Mouse (Mus musculus) heart, embryonic 10.5 days (tissue): Measurements from ENCODE around the gene Ccdc62. TPM values are rescaled to one million over a fixed set of nuclear protein-coding genes. Genes with fewer than 3 reads are reported as not detected.
A peak's percentile ranks its signal among the peaks of the same experiment; 100 is the strongest.

Experiments
- DNase-seq: peaks from one replicate; pipeline ENCODE4 v3.0.0-alpha.2; 2017; ENCODE audit warnings: low spot score
- H3K27ac ChIP-seq: fragments of 300-500 bp; sonication (generic); 2 replicates; pipeline ENCODE4 v1.5.1; 2016; ENCODE audit warnings: mild to moderate bottlenecking
- H3K27me3 ChIP-seq: fragments of 300-500 bp; sonication (generic); 2 replicates; pipeline ENCODE4 v1.6.1; 2016; ENCODE audit warnings: mild to moderate bottlenecking; ENCODE audit not compliant: poor library complexity, insufficient read depth, severe bottlenecking
- H3K36me3 ChIP-seq: fragments of 300-500 bp; sonication (generic); 2 replicates; pipeline ENCODE4 v1.6.1; 2016; ENCODE audit warnings: mild to moderate bottlenecking, moderate library complexity
- H3K4me1 ChIP-seq: fragments of 300-500 bp; sonication (generic); 2 replicates; pipeline ENCODE4 v1.6.1; 2016; ENCODE audit warnings: mild to moderate bottlenecking
- H3K4me3 ChIP-seq: fragments of 300-500 bp; sonication (generic); 2 replicates; pipeline ENCODE4 v1.5.1; 2016; ENCODE audit warnings: mild to moderate bottlenecking, moderate library complexity
- H3K9me3 ChIP-seq: fragments of 300-500 bp; sonication (generic); 2 replicates; pipeline ENCODE4 v1.6.1; 2016; ENCODE audit warnings: mild to moderate bottlenecking, moderate library complexity
- WGBS: fragments of 180-500 bp; shearing (Covaris S2); methylation state at CpG from one replicate; pipeline ENCODE4 v1.1.7; 2016; 5-methylcytosine and 5-hydroxymethylcytosine counted together
- polyA plus RNA-seq: library from polyadenylated mRNA; unstranded; fragments of >200 nt; fragmentation: Nextera tagmentation; extraction: Ambion mirVana; gene quantifications from 2 replicates; pipeline ENCODE4 v1.2.1, GENCODE M21; 2016

The Ccdc62 gene
- polyA plus RNA-seq, 1 experiment from 2014 or later: 5.7 TPM

GRCm38 (mm10) chr5:123974616-123975111, 44.2 kb downstream of the Ccdc62 start:
- Histone ChIP-seq H3K4me1 (peaks cover 41% of the 10 kb centered on the region), H3K27me3 (peaks cover 57% of the 10 kb centered on the region), H3K4me3 (peak overlapping the region; percentile 85), H3K9me3 (no peaks in the 10 kb centered on the region), H3K27ac (no peak overlapping the region), H3K36me3 (no peaks in the 10 kb centered on the region)
- no peak for DNase-seq
- WGBS: 47% methylated on average over 11 of the region's 11 CpGs

DNA sequence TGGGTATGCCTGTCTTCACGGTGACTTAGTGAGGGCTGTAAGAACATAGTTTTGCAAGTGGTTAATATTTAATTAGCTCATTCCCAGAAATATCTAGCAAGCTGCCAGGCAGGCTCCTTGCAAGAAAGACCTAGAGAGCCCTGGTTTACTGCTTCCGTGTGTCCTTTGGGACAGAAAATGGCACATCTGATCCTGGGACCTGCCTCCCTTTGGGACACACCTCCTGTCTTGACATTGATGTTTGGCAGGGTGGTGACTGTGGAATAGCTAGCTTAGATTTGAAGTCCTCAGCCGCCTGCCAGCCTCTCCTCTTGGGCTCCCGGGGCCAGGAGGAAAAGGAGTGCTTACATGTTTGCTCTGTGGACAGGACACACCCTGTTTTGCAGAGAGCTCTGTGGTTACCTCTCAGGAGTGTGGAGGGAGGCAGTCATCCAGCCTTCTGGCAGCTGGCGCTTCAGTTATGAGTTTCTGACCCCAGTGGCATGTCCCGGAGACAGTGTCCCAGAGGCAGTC, 45.2 kb downstream of the Ccdc62 start:
- H3K9me3 ChIP-seq: no peaks in the 10 kb centered on the region
- no peak overlapping the region for H3K4me3 ChIP-seq
- H3K36me3 ChIP-seq: no peaks in the 10 kb centered on the region
- H3K27ac ChIP-seq: no peak overlapping the region
- DNase-seq: no peak
- peaks cover 51% of the 10 kb centered on the region for H3K27me3 ChIP-seq
- peaks cover 41% of the 10 kb centered on the region for H3K4me1 ChIP-seq
- WGBS: 51% methylated on average over 6 of the region's 6 CpGs

GRCm38 (mm10) chr5:123977231-123977630, 46.8 kb downstream of the Ccdc62 start:
- no peak overlapping the region for H3K27ac ChIP-seq
- H3K4me1 ChIP-seq: peaks cover 44% of the 10 kb centered on the region
- no peaks in the 10 kb centered on the region for H3K9me3 ChIP-seq
- H3K27me3 ChIP-seq: peaks cover 45% of the 10 kb centered on the region
- WGBS: 37% methylated on average over 3 of the region's 3 CpGs
- H3K4me3 ChIP-seq: no peak overlapping the region
- no peaks in the 10 kb centered on the region for H3K36me3 ChIP-seq
- no peak for DNase-seq

DNA sequence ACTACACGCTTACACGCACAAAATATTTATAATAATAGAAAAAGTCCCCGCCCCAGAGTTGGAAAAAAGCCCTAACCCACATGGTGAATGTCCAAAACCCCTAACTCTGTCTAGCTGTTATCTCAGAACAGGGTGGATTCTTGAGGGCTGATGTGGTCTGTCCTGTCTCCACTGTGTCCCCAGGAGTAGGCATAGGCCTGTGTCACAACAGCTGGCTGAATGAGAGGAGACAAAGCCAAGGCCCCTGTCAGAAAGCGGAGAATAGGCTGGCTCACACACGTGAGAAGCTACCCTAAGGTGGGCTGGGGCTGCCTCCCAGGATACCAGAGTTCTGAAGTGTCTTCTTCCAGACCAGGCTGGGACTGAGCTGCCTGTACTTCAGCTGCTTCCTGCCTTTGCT, 47.7 kb downstream of the Ccdc62 start:
- 69% methylated on average over 5 of the region's 5 CpGs for WGBS
- Histone ChIP-seq H3K36me3 (no peaks in the 10 kb centered on the region), H3K27ac (no peak overlapping the region), H3K4me1 (peaks cover 50% of the 10 kb centered on the region), H3K4me3 (no peak overlapping the region), H3K27me3 (peaks cover 41% of the 10 kb centered on the region), H3K9me3 (no peaks in the 10 kb centered on the region)
- DNase-seq: no peak

GRCm38 (mm10) chr5:123979221-123979979, 48.9 kb downstream of the Ccdc62 start:
- Histone ChIP-seq H3K4me3 (no peak overlapping the region), H3K4me1 (peaks cover 46% of the 10 kb centered on the region), H3K9me3 (no peaks in the 10 kb centered on the region), H3K27ac (no peak overlapping the region; the same call in 1 of the 2 replicates), H3K27me3 (peaks cover 35% of the 10 kb centered on the region), H3K36me3 (no peaks in the 10 kb centered on the region)
- no peak for DNase-seq
- WGBS: 80% methylated on average over 18 of the region's 18 CpGs

- WGBS: 42% methylated on average over 4 of the region's 4 CpGs
- Histone ChIP-seq H3K27me3 (peaks cover 29% of the 10 kb centered on the region), H3K4me1 (peaks cover 46% of the 10 kb centered on the region)
These were observed 49.5 kb downstream of the Ccdc62 start for GRCm38 (mm10) chr5:123979980-123980369.

DNA sequence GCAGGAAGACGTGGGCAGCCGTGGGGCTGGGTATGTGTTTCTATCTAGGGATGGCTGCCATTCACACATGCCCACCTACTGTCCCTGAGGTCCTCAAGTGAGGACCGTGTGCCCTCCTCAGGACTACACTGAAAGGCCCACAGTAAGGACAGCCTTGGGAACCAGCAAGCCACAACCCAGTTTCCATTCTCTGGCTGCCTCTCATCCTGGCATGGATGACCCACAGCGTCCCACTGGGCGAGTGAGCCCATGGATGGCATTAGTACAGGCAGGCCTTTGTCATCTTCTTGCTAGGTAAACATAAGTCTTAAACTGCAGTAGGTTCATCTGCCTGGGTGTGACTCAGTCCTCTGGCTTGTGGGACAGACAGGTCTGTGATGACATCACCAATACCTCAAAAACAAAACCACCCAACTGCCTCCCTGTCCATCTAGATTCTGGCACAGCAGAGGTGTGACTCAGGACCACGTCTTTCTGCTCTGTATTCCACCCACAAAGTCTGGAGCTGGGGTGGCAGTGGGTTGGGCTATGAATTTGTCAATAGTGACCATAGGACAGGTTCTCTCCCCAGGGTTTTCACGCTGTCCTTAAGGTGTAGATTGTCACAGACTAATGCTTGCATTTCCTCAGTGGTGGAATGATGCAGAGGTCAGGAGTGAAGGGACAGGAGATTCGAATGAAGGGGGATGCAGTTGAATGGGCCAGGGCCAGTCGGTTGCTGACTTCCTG, 50.2 kb downstream of the Ccdc62 start:
- no peak for DNase-seq
- Histone ChIP-seq H3K4me1 (peaks cover 49% of the 10 kb centered on the region), H3K9me3 (no peaks in the 10 kb centered on the region), H3K36me3 (no peaks in the 10 kb centered on the region), H3K27me3 (peaks cover 22% of the 10 kb centered on the region), H3K27ac (no peak overlapping the region), H3K4me3 (no peak overlapping the region)
- 78% methylated on average over 9 of the region's 9 CpGs for WGBS

More at GRCm38 (mm10) chr5:123979980-123980369, 49.5 kb downstream of the Ccdc62 start:
- Histone ChIP-seq H3K9me3 (no peaks in the 10 kb centered on the region), H3K4me3 (no peak overlapping the region), H3K36me3 (no peaks in the 10 kb centered on the region), H3K27ac (no peak overlapping the region)
- DNase-seq: no peak

DNA sequence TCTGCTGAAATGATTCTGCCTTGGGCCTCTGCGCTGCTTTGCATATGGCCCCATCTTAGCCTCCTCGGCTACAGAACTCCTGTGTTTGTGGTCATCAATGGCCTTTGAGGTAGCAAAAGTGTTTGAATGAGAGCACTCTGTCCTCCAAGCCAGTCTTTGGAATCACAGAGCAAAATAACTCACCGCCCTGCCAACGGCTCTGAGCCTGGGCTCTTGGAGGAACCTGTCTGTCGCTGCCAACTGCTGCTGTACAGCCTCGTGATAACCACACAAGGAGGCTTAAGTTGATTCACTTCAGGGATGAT, 50.7 kb downstream of the Ccdc62 start:
- no peak for DNase-seq
- H3K4me3 ChIP-seq: no peak overlapping the region
- 75% methylated on average over 6 of the region's 6 CpGs for WGBS
- peaks cover 17% of the 10 kb centered on the region for H3K27me3 ChIP-seq
- H3K4me1 ChIP-seq: peaks cover 51% of the 10 kb centered on the region
- H3K36me3 ChIP-seq: no peaks in the 10 kb centered on the region
- H3K27ac ChIP-seq: no peak overlapping the region
- H3K9me3 ChIP-seq: no peaks in the 10 kb centered on the region

DNA sequence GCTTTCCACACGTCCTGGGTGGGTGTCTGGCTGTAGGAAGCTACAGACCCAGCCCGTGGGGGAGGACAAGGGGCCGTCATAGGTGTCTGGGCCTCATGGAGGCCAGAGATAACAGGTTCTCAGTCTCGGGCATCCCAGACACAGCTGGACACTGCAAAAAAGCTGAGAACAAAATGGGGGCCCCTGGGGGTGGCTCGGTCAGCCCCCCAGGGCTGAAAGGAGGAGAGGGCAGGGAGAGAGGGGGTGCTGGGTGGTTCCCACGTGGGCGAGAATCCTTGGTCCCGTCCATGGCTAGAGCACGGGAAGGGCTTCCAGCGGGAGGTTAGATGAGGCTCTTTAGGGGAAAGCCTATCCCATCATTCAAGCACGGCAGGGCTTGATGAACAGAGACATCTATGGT, 52.4 kb downstream of the Ccdc62 start:
- Histone ChIP-seq H3K27me3 (peaks cover 8% of the 10 kb centered on the region; the same call in 1 of the 2 replicates), H3K27ac (no peak overlapping the region), H3K4me3 (no peak overlapping the region), H3K4me1 (peaks cover 51% of the 10 kb centered on the region), H3K36me3 (no peaks in the 10 kb centered on the region), H3K9me3 (no peaks in the 10 kb centered on the region)
- DNase-seq: no peak
- 77% methylated on average over 11 of the region's 11 CpGs for WGBS

- DNase-seq: no peak
- Histone ChIP-seq H3K27me3 (peaks cover 8% of the 10 kb centered on the region; the same call in 1 of the 2 replicates), H3K36me3 (no peaks in the 10 kb centered on the region), H3K27ac (peak overlapping the region; percentile 63), H3K4me3 (no peak overlapping the region), H3K9me3 (no peaks in the 10 kb centered on the region), H3K4me1 (peaks cover 58% of the 10 kb centered on the region)
- WGBS: 77% methylated on average over 9 of the region's 9 CpGs
These were observed 55.0 kb downstream of the Ccdc62 start for GRCm38 (mm10) chr5:123985434-123985833.

- 53% methylated on average over 2 of the region's 2 CpGs for WGBS
- Histone ChIP-seq H3K4me1 (peaks cover 70% of the 10 kb centered on the region), H3K27me3 (peaks cover 8% of the 10 kb centered on the region; the same call in 1 of the 2 replicates), H3K9me3 (no peaks in the 10 kb centered on the region), H3K36me3 (0 out of 2 replicates have a peak, but pooled peaks cover 4% of the 10 kb centered on the region), H3K27ac (no peak overlapping the region), H3K4me3 (no peak overlapping the region)
- no peak for DNase-seq
These were observed 56.4 kb downstream of the Ccdc62 start for GRCm38 (mm10) chr5:123986925-123987324.

DNA sequence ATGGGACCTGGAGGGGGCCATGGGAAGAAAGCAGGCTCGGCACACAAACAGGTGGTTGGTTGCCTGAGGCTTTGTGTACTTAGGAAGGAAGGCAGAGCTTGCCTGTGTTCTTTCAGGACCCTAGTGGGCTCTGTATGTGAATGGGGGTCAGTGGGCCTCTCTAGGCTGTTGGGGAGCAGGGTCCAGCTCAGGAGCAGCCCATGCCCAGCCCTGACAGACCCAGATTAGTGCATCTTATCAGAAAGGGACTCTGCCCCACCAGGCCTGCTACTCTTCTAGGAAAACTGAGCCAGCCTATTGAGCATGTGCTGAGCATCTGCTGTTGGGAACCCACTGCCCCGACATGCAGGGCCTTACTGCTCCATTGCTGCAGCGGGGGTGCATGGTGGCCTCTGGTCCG, 57.0 kb downstream of the Ccdc62 start:
- Histone ChIP-seq H3K4me3 (no peak overlapping the region), H3K4me1 (peaks cover 70% of the 10 kb centered on the region), H3K27me3 (peaks cover 8% of the 10 kb centered on the region; the same call in 1 of the 2 replicates), H3K27ac (no peak overlapping the region), H3K36me3 (0 out of 2 replicates have a peak, but pooled peaks cover 4% of the 10 kb centered on the region), H3K9me3 (no peaks in the 10 kb centered on the region)
- no peak for DNase-seq
- 76% methylated on average over 4 of the region's 4 CpGs for WGBS
